ENCODE assay signal across 14 mouse cellular contexts in genomic region chr3:138612884-138613653, GRCm38 (mm10).
DNase-seq lines count a peak whose midpoint lies in the region; ATAC-seq and TF ChIP-seq lines count a peak whose summit lies in the region.
"Had no signal": no experiment of that assay in that cellular context is flagged by ENCODE, and none has a peak within 500 bp of the region (broad histone marks: within the 10 kb centered on the region; RNA-seq: fewer than 3 reads in every experiment).

No protein-coding gene starts in this region.

- DNase-seq in heart, embryonic 10.5 days (ENCODE audit: low spot score): peak; percentile 84
- DNase-seq in heart, postnatal 36 days: no peak
- peak; percentile 58 for DNase-seq in lung, embryonic 14.5 days
- no peak for DNase-seq in lung, adult 18-20 months
- peak; percentile 62 for DNase-seq in embryonic facial prominence, embryonic 14.5 days (ENCODE audit: low spot score)
- DNase-seq in spleen, postnatal 4 days (ENCODE audit: low spot score in 2 of 2): no peak
- DNase-seq in forebrain, postnatal 0 days: no peak
- DNase-seq: adrenal gland, postnatal 25 days; B cell, adult 2 months; cerebellum, adult 9-11 months had no signal

- WGBS in heart, embryonic 10.5 days: 23% methylated on average over 9 of the region's 9 CpGs
- WGBS in lung, embryonic 14.5 days: 26% methylated on average over 9 of the region's 9 CpGs
- 57% methylated on average over 9 of the region's 9 CpGs for WGBS in embryonic facial prominence, embryonic 14.5 days
- WGBS in forebrain, postnatal 0 days: 75% methylated on average over 9 of the region's 9 CpGs

- H3K27ac ChIP-seq in heart, embryonic 10.5 days: peak overlapping the region; percentile 47; the same call in 1 of the 2 replicates
- no peak overlapping the region for H3K27ac ChIP-seq in lung, embryonic 14.5 days (ENCODE audit: low read depth)
- H3K27ac ChIP-seq in embryonic facial prominence, embryonic 14.5 days (replicated peaks; ENCODE audit: low read depth, low read length): no peak overlapping the region
- no peak overlapping the region for H3K27ac ChIP-seq in forebrain, postnatal 0 days (ENCODE audit: low read depth, low read length)

- no peak overlapping the region for H3K9ac ChIP-seq in lung, embryonic 14.5 days
- no peak overlapping the region for H3K9ac ChIP-seq in embryonic facial prominence, embryonic 14.5 days (ENCODE audit: low read depth, low read length)
- H3K9ac ChIP-seq in forebrain, postnatal 0 days: no peak overlapping the region

- no peaks in the 10 kb centered on the region for H3K36me3 ChIP-seq in heart, embryonic 10.5 days
- H3K36me3 ChIP-seq in lung, embryonic 14.5 days (ENCODE audit: insufficient read depth): no peaks in the 10 kb centered on the region
- H3K36me3 ChIP-seq in embryonic facial prominence, embryonic 14.5 days (ENCODE audit: control insufficient read depth, insufficient read depth, low read length): no peaks in the 10 kb centered on the region
- H3K36me3 ChIP-seq in forebrain, postnatal 0 days (ENCODE audit: insufficient read depth): no peaks in the 10 kb centered on the region

- no peak overlapping the region for H3K4me2 ChIP-seq in lung, embryonic 14.5 days
- no peak overlapping the region for H3K4me2 ChIP-seq in embryonic facial prominence, embryonic 14.5 days (ENCODE audit: low read depth, low read length)
- H3K4me2 ChIP-seq in forebrain, postnatal 0 days (ENCODE audit: low read depth): no peak overlapping the region

- peaks cover 4% of the 10 kb centered on the region; the same call in 1 of the 2 replicates for H3K27me3 ChIP-seq in heart, embryonic 10.5 days (ENCODE audit: insufficient read depth, poor library complexity, severe bottlenecking)
- no peaks in the 10 kb centered on the region for H3K27me3 ChIP-seq in lung, embryonic 14.5 days (ENCODE audit: insufficient read depth, low read length)
- no peaks in the 10 kb centered on the region for H3K27me3 ChIP-seq in embryonic facial prominence, embryonic 14.5 days (replicated peaks; ENCODE audit: control insufficient read depth, insufficient read depth, low read length)
- no peaks in the 10 kb centered on the region for H3K27me3 ChIP-seq in forebrain, postnatal 0 days (ENCODE audit: insufficient read depth, low read length)
- H3K27me3 ChIP-seq: Patski had no signal

- 0 out of 2 replicates have a peak overlapping the region, but pooled peaks have one; percentile 3 for H3K4me3 ChIP-seq in heart, embryonic 10.5 days
- no peak overlapping the region for H3K4me3 ChIP-seq in lung, embryonic 14.5 days (ENCODE audit: low read depth, low read length)
- no peak overlapping the region for H3K4me3 ChIP-seq in embryonic facial prominence, embryonic 14.5 days (ENCODE audit: low read depth, low read length)
- no peak overlapping the region for H3K4me3 ChIP-seq in forebrain, postnatal 0 days (ENCODE audit: low read depth, low read length)

- no peak for TF ChIP-seq CTCF in lung, embryonic 14.5 days (IDR thresholded peaks at IDR 0.05; ENCODE audit: low read depth)
- no peak for TF ChIP-seq CTCF in forebrain, postnatal 0 days (IDR thresholded peaks at IDR 0.05; ENCODE audit: low read depth)

- H3K9me3 ChIP-seq in heart, embryonic 10.5 days: no peaks in the 10 kb centered on the region
- no peaks in the 10 kb centered on the region for H3K9me3 ChIP-seq in lung, embryonic 14.5 days (ENCODE audit: low read depth, low read length)
- no peaks in the 10 kb centered on the region for H3K9me3 ChIP-seq in embryonic facial prominence, embryonic 14.5 days (ENCODE audit: control insufficient read depth, low read length)
- H3K9me3 ChIP-seq in forebrain, postnatal 0 days (ENCODE audit: low read length): no peaks in the 10 kb centered on the region

- peaks cover 31% of the 10 kb centered on the region for H3K4me1 ChIP-seq in heart, embryonic 10.5 days
- 0 out of 2 replicates have a peak, but pooled peaks cover 3% of the 10 kb centered on the region for H3K4me1 ChIP-seq in lung, embryonic 14.5 days (ENCODE audit: insufficient read depth)
- H3K4me1 ChIP-seq in embryonic facial prominence, embryonic 14.5 days (ENCODE audit: control insufficient read depth, insufficient read depth, low read length): no peaks in the 10 kb centered on the region; the same call in 1 of the 2 replicates
- no peaks in the 10 kb centered on the region for H3K4me1 ChIP-seq in forebrain, postnatal 0 days (ENCODE audit: insufficient read depth)

- intact Hi-C loops in heart, postnatal 36 days (cut with DNase I): no loop called here

- peak; percentile 74 for ATAC-seq in lung, embryonic 14.5 days (ENCODE audit: insufficient read depth)
- ATAC-seq in embryonic facial prominence, embryonic 14.5 days (ENCODE audit: low read depth): peak; percentile 88
- ATAC-seq in megakaryocyte progenitor cell, adult 5-6 weeks (replicated peaks; ENCODE audit: poor library complexity): peak; percentile 56
- no peak for ATAC-seq in forebrain, postnatal 0 days
- ATAC-seq: inflammation-experienced regulatory T-cells, adult 6 months; midbrain, embryonic 16.5 days; Patski had no signal

Comparison
In these comparisons a context has a peak if more than half of its experiments do, and no peak if none do; other contexts are left out.
1. DNase-seq: peak in heart, embryonic 10.5 days (single experiment), lung, embryonic 14.5 days (single experiment) and embryonic facial prominence, embryonic 14.5 days (single experiment); none in heart, postnatal 36 days (0 of 2), lung, adult 18-20 months (0 of 2), spleen, postnatal 4 days (0 of 2) and forebrain, postnatal 0 days (single experiment).